Mouse (Mus musculus): ENCODE results near the gene Cped1. TPM values are rescaled to one million over a fixed set of nuclear protein-coding genes. Genes with fewer than 3 reads are reported as not detected.

Cped1 gene
- polyA plus RNA-seq, 1 experiment from 2014 or later: 5.0 TPM

DNA sequence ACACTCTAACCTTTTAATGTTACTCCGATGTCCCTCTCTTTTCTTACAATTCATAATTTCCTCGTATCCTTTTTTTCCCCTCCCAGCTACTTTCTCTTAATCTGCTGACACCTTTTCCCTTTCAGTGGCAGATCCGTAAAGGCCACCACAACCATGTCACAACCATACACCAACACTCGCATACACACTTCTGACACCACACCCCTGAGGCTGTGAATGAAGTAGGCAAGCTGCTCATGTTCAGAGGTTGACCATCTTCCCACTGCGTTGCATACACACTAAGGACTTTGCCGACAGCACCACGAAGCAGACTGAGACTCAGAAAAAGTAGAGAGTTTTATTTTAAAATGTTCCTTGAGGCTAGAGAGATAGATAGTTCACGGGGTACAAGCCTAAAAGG, 235.4 kb downstream of the Cped1 start:
- ATAC-seq (ENCODE audit: low read depth): no peak
- WGBS (ENCODE audit: insufficient replicate concordance): 69% methylated on average over 8 of the region's 8 CpGs
- H3K4me2 ChIP-seq (ENCODE audit: low read depth, low read length): no peak overlapping the region
- no peak overlapping the region for H3K4me3 ChIP-seq (ENCODE audit: low read depth, low read length)
- H3K27me3 ChIP-seq (ENCODE audit: control insufficient read depth, insufficient read depth, low read depth, low read length): no peaks in the 10 kb centered on the region
- no peak overlapping the region for H3K27ac ChIP-seq (ENCODE audit: low read length)
- H3K9me3 ChIP-seq (replicated peaks; ENCODE audit: control insufficient read depth, low read length): no peaks in the 10 kb centered on the region
- H3K36me3 ChIP-seq (ENCODE audit: control insufficient read depth, insufficient read depth): no peaks in the 10 kb centered on the region
- H3K9ac ChIP-seq (ENCODE audit: low read depth, low read length): no peak overlapping the region
- no peaks in the 10 kb centered on the region for H3K4me1 ChIP-seq (ENCODE audit: control insufficient read depth, low read depth, low read length)

DNA sequence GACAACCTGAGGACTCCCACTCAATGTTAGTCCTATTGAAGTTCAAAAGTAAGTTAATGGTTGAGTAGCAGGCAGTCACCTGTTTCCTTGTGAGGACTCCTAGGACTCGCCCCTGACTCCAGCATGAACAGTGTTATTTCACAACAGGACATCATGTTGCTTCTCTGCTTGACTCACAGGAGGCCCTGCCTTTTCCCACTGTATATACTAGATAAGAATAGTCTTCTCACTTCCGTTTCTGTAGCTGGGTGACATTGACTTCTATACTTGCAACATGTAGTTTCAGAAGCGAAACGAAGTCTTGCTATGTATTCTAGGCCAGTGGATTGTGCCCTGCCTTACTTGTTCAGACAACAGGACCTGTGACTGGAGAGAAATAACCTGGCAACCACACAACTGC, 236.4 kb downstream of the Cped1 start:
- no peaks in the 10 kb centered on the region for H3K4me1 ChIP-seq (ENCODE audit: control insufficient read depth, low read depth, low read length)
- peak; percentile 30; the same call in 1 of the 2 replicates for ATAC-seq (ENCODE audit: low read depth)
- 25% methylated on average over 4 of the region's 4 CpGs for WGBS (ENCODE audit: insufficient replicate concordance)
- no peaks in the 10 kb centered on the region for H3K27me3 ChIP-seq (ENCODE audit: control insufficient read depth, insufficient read depth, low read depth, low read length)
- H3K9ac ChIP-seq (ENCODE audit: low read depth, low read length): no peak overlapping the region
- no peak overlapping the region for H3K27ac ChIP-seq (ENCODE audit: low read length)
- H3K9me3 ChIP-seq (replicated peaks; ENCODE audit: control insufficient read depth, low read length): no peaks in the 10 kb centered on the region
- H3K4me2 ChIP-seq (ENCODE audit: low read depth, low read length): no peak overlapping the region
- H3K36me3 ChIP-seq (ENCODE audit: control insufficient read depth, insufficient read depth): no peaks in the 10 kb centered on the region
- H3K4me3 ChIP-seq (ENCODE audit: low read depth, low read length): no peak overlapping the region

DNA sequence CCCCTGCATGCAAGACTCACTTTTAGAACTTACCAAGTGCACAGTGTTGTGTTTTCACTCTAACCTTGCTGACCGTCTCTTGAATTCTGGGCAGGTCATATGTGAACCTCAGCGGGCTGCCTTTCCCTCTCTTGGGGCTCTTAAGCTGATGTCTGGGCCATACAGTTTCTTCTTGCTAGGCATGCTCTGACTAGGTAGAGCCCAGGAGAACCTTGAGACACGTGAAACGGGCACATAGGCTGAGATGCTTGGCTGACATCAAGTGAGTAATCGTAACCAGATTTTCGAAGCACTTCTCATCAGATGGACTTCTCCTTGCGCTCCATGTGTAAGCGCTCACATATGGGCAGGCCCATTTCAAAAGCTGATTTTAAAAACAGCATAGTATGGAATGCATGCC, 237.2 kb downstream of the Cped1 start:
- no peak overlapping the region for H3K4me3 ChIP-seq (ENCODE audit: low read depth, low read length)
- WGBS (ENCODE audit: insufficient replicate concordance): 70% methylated on average over 8 of the region's 8 CpGs

DNA sequence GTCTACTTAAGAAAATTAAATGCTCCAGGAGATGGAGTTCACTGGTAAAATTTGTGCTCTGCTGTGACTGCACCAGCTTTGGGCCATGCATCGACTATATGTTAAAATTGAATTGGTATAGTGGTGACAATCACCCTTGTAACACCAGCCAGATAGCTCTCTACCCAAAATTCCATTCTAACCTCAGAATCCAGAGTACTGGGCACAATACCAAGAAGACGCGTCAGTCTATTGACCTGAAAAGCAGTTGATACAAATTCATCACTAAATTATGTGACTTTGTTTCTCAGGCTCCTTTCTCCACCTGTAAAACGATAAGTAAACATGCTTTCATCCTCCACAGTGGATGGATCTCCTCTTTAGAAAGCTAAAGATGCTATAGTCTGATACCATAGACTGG, 238.6 kb downstream of the Cped1 start:
- no peak overlapping the region for H3K9ac ChIP-seq (ENCODE audit: low read depth, low read length)
- no peak overlapping the region for H3K4me2 ChIP-seq (ENCODE audit: low read depth, low read length)
- no peaks in the 10 kb centered on the region for H3K27me3 ChIP-seq (ENCODE audit: control insufficient read depth, insufficient read depth, low read depth, low read length)
- 67% methylated on average over 4 of the region's 4 CpGs for WGBS (ENCODE audit: insufficient replicate concordance)
- no peaks in the 10 kb centered on the region for H3K4me1 ChIP-seq (ENCODE audit: control insufficient read depth, low read depth, low read length)
- no peak overlapping the region for H3K4me3 ChIP-seq (ENCODE audit: low read depth, low read length)
- ATAC-seq (ENCODE audit: low read depth): no peak
- H3K36me3 ChIP-seq (ENCODE audit: control insufficient read depth, insufficient read depth): no peaks in the 10 kb centered on the region
- no peaks in the 10 kb centered on the region for H3K9me3 ChIP-seq (replicated peaks; ENCODE audit: control insufficient read depth, low read length)
- H3K27ac ChIP-seq (ENCODE audit: low read length): no peak overlapping the region

More for the DNA sequence above, 237.2 kb downstream of the Cped1 start:
- ATAC-seq (ENCODE audit: low read depth): no peak
- Histone ChIP-seq H3K4me1 (ENCODE audit: control insufficient read depth, low read depth, low read length) (no peaks in the 10 kb centered on the region), H3K36me3 (ENCODE audit: control insufficient read depth, insufficient read depth) (no peaks in the 10 kb centered on the region), H3K9me3 (replicated peaks; ENCODE audit: control insufficient read depth, low read length) (no peaks in the 10 kb centered on the region), H3K9ac (ENCODE audit: low read depth, low read length) (no peak overlapping the region), H3K4me2 (ENCODE audit: low read depth, low read length) (no peak overlapping the region), H3K27me3 (ENCODE audit: control insufficient read depth, insufficient read depth, low read depth, low read length) (no peaks in the 10 kb centered on the region), H3K27ac (ENCODE audit: low read length) (no peak overlapping the region)

DNA sequence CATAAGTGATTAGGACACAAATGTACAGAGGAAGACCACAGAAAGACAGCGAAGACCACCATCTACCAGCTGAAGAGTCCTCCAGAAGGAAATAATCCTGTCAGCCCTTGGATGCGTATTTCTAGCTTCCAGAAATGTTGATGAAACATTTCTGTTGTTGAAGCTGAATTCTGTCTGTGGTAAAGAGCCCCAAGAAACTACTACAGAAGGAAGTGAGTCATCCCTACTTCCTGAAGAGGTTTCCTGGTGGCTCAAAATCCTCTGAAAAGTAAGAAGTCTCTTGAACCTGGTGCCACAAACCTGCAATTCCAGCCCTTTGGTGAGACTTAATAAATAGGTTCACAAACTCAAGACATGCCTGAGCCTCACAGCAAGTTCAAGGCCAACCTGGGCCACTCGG, 245.5 kb downstream of the Cped1 start:
- Histone ChIP-seq H3K36me3 (ENCODE audit: control insufficient read depth, insufficient read depth) (no peaks in the 10 kb centered on the region), H3K4me3 (ENCODE audit: low read depth, low read length) (no peak overlapping the region), H3K4me1 (ENCODE audit: control insufficient read depth, low read depth, low read length) (no peaks in the 10 kb centered on the region), H3K4me2 (ENCODE audit: low read depth, low read length) (no peak overlapping the region), H3K9me3 (replicated peaks; ENCODE audit: control insufficient read depth, low read length) (no peaks in the 10 kb centered on the region), H3K9ac (ENCODE audit: low read depth, low read length) (no peak overlapping the region), H3K27me3 (ENCODE audit: control insufficient read depth, insufficient read depth, low read depth, low read length) (no peaks in the 10 kb centered on the region), H3K27ac (ENCODE audit: low read length) (no peak overlapping the region)
- ATAC-seq (ENCODE audit: low read depth): no peak
- WGBS (ENCODE audit: insufficient replicate concordance): 50% methylated on average over 3 of the region's 3 CpGs

DNA sequence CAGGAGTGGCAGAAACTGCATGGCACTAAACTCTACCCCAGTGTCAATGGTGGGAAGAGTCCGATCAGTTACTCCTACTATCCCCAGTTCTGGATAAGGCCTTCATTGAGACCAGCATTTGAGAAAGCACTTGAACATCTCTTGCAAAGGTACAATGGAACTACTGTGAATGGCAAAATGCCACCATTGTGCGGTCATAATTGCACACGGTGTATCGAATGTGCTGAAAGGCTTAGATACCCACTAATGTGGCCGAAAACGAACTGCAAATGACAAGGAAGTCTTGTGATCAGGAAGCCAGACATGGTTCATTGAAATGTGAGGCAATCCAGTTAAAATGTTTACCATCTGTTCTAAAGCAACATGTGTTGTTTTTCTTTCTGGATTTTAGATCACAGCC, 247.8 kb downstream of the Cped1 start:
- Histone ChIP-seq H3K27ac (ENCODE audit: low read length) (no peak overlapping the region), H3K4me1 (ENCODE audit: control insufficient read depth, low read depth, low read length) (no peaks in the 10 kb centered on the region), H3K4me3 (ENCODE audit: low read depth, low read length) (no peak overlapping the region), H3K36me3 (ENCODE audit: control insufficient read depth, insufficient read depth) (no peaks in the 10 kb centered on the region), H3K9ac (ENCODE audit: low read depth, low read length) (no peak overlapping the region), H3K4me2 (ENCODE audit: low read depth, low read length) (no peak overlapping the region), H3K9me3 (replicated peaks; ENCODE audit: control insufficient read depth, low read length) (no peaks in the 10 kb centered on the region), H3K27me3 (ENCODE audit: control insufficient read depth, insufficient read depth, low read depth, low read length) (no peaks in the 10 kb centered on the region)
- 76% methylated on average over 6 of the region's 6 CpGs for WGBS (ENCODE audit: insufficient replicate concordance)
- no peak for ATAC-seq (ENCODE audit: low read depth)

DNA sequence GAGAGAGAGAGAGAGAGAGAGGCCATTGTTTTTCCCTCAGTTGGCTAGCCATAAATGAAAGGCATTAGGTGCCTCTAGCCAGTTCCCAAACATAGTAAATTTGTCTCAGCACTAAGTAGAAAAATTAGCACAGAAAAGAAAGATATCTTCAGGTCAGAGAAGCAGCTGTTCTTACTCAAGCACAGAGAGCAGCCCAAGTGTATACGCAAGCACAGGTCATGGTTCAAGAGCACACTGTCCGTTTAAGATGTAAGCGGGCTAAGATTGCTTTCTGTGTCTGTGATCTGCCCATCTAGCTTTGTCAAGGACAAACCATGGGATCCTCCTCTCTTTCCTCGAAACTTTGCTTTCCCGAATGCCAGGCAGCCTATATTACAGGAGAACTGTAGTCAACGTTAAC, 249.4 kb downstream of the Cped1 start:
- no peaks in the 10 kb centered on the region for H3K9me3 ChIP-seq (replicated peaks; ENCODE audit: control insufficient read depth, low read length)
- no peak overlapping the region for H3K27ac ChIP-seq (ENCODE audit: low read length)
- 64% methylated on average over 6 of the region's 6 CpGs for WGBS (ENCODE audit: insufficient replicate concordance)
- H3K27me3 ChIP-seq (ENCODE audit: control insufficient read depth, insufficient read depth, low read depth, low read length): no peaks in the 10 kb centered on the region
- no peak for ATAC-seq (ENCODE audit: low read depth)
- no peaks in the 10 kb centered on the region for H3K36me3 ChIP-seq (ENCODE audit: control insufficient read depth, insufficient read depth)
- H3K9ac ChIP-seq (ENCODE audit: low read depth, low read length): no peak overlapping the region
- H3K4me2 ChIP-seq (ENCODE audit: low read depth, low read length): no peak overlapping the region
- no peak overlapping the region for H3K4me3 ChIP-seq (ENCODE audit: low read depth, low read length)
- H3K4me1 ChIP-seq (ENCODE audit: control insufficient read depth, low read depth, low read length): no peaks in the 10 kb centered on the region

DNA sequence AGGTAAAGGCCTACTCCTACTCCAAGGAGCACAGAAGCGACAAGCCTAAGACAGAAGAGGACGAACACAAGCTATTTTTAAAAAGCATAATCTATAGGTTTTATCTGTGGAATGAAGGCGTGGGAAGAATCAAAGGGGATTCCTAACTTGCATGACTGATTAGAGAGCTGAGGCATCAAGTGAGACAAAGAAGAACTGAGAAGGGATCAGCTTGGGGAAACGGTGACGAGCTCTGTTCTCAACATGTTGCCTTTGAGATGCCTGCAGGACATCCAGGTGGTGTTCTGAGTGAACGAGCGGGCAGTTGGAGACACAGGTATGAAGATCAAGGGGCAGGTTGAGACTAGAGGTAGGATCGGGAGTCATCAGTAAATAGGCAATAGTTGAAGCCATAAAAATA, 257.6 kb downstream of the Cped1 start:
- no peaks in the 10 kb centered on the region for H3K27me3 ChIP-seq (ENCODE audit: control insufficient read depth, insufficient read depth, low read depth, low read length)
- no peaks in the 10 kb centered on the region for H3K9me3 ChIP-seq (replicated peaks; ENCODE audit: control insufficient read depth, low read length)
- H3K27ac ChIP-seq (ENCODE audit: low read length): no peak overlapping the region
- no peaks in the 10 kb centered on the region for H3K36me3 ChIP-seq (ENCODE audit: control insufficient read depth, insufficient read depth)
- H3K9ac ChIP-seq (ENCODE audit: low read depth, low read length): no peak overlapping the region
- H3K4me1 ChIP-seq (ENCODE audit: control insufficient read depth, low read depth, low read length): no peaks in the 10 kb centered on the region
- ATAC-seq (ENCODE audit: low read depth): no peak
- no peak overlapping the region for H3K4me3 ChIP-seq (ENCODE audit: low read depth, low read length)
- no peak overlapping the region for H3K4me2 ChIP-seq (ENCODE audit: low read depth, low read length)
- WGBS (ENCODE audit: insufficient replicate concordance): 59% methylated on average over 8 of the region's 8 CpGs

DNA sequence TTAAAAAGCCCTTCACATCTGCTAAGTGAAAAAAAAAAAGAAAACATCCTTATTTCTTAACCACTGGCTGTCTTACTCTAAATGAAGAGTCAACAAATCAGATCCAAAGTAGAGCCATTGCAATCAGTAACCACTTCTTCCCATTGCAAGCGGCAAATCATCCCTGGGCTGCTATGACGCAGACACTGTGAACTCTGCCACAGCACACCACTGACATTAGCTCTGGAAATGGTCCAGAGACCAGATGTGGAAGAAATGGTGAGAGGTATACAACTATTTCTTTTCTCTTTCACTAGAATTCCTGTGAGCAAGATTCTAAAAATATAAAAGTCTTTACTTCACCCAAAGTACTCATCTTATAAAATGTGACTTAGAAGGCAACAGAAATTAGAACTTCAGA, 261.0 kb downstream of the Cped1 start:
- Histone ChIP-seq H3K36me3 (ENCODE audit: control insufficient read depth, insufficient read depth) (no peaks in the 10 kb centered on the region), H3K9ac (ENCODE audit: low read depth, low read length) (no peak overlapping the region), H3K4me2 (ENCODE audit: low read depth, low read length) (no peak overlapping the region), H3K27me3 (ENCODE audit: control insufficient read depth, insufficient read depth, low read depth, low read length) (no peaks in the 10 kb centered on the region), H3K27ac (ENCODE audit: low read length) (no peak overlapping the region), H3K4me1 (ENCODE audit: control insufficient read depth, low read depth, low read length) (no peaks in the 10 kb centered on the region), H3K9me3 (replicated peaks; ENCODE audit: control insufficient read depth, low read length) (no peaks in the 10 kb centered on the region), H3K4me3 (ENCODE audit: low read depth, low read length) (no peak overlapping the region)
- no peak for ATAC-seq (ENCODE audit: low read depth)
- 72% methylated on average over 2 of the region's 2 CpGs for WGBS (ENCODE audit: insufficient replicate concordance)

DNA sequence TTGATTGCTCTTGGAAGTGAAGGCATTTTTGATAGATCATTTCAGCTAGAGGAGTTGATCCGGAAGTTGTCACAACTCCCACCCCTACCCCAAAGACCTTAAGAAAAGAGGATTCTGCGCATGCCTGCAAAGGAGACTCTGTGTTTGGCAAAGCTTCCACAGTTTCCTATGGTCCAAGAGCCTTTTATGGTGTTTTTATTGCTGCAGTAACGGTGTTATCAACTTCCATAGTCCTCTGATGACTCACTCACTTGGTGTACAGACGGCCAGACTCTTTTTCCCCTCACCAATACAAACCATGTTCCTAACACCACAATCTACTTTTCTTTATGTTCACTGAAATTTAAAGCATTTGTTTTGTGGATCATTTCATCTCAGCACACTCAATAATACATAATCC, 273.1 kb downstream of the Cped1 start:
- WGBS (ENCODE audit: insufficient replicate concordance): 56% methylated on average over 4 of the region's 4 CpGs
- Histone ChIP-seq H3K4me3 (ENCODE audit: low read depth, low read length) (no peak overlapping the region), H3K9ac (ENCODE audit: low read depth, low read length) (no peak overlapping the region), H3K4me1 (ENCODE audit: control insufficient read depth, low read depth, low read length) (no peaks in the 10 kb centered on the region), H3K9me3 (replicated peaks; ENCODE audit: control insufficient read depth, low read length) (no peaks in the 10 kb centered on the region), H3K27me3 (ENCODE audit: control insufficient read depth, insufficient read depth, low read depth, low read length) (no peaks in the 10 kb centered on the region), H3K27ac (ENCODE audit: low read length) (no peak overlapping the region), H3K36me3 (ENCODE audit: control insufficient read depth, insufficient read depth) (no peaks in the 10 kb centered on the region), H3K4me2 (ENCODE audit: low read depth, low read length) (no peak overlapping the region)
- ATAC-seq (ENCODE audit: low read depth): no peak
